Mouse (Mus musculus) myocyte (in vitro differentiated cells): ENCODE results near the gene Tmem182.

Experiments used
- CEBPB ChIP-seq: IDR thresholded peaks from 2 replicates; pipeline ENCODE4 v1.6.1; 2011; ENCODE audit warnings: mild to moderate bottlenecking, moderate library complexity; ENCODE audit not compliant: poor library complexity, insufficient read depth, severe bottlenecking
- E2F4 ChIP-seq: IDR thresholded peaks from one replicate; pipeline ENCODE4 v1.6.1; 2011; ENCODE audit warnings: mild to moderate bottlenecking, control low read depth, moderate library complexity; ENCODE audit not compliant: insufficient read depth
- MAX ChIP-seq: IDR thresholded peaks from one replicate; pipeline ENCODE4 v1.6.1; 2011; ENCODE audit warnings: low read depth, mild to moderate bottlenecking, control low read depth
- MYOD1 ChIP-seq, 3 experiments: IDR thresholded peaks; one replicate each; pipeline ENCODE4 v1.6.1; 2011; ENCODE audit warnings: control low read depth in 2 of 3, low read depth in 2 of 3, mild to moderate bottlenecking in 2 of 3, moderate library complexity in 1 of 3; ENCODE audit not compliant: insufficient read length in 2 of 3, control insufficient read depth in 1 of 3
- MYOG ChIP-seq, 3 experiments: IDR thresholded peaks; one replicate each; pipeline ENCODE4 v1.6.1; 2011; ENCODE audit warnings: control low read depth in 2 of 3, low read depth in 2 of 3, mild to moderate bottlenecking in 2 of 3; ENCODE audit not compliant: insufficient read length in 2 of 3, control insufficient read depth in 1 of 3, insufficient read depth in 1 of 3
- POLR2A ChIP-seq: IDR thresholded peaks from one replicate; pipeline ENCODE4 v1.6.1; 2011; ENCODE audit warnings: low read depth, mild to moderate bottlenecking, control low read depth, moderate library complexity; ENCODE audit not compliant: insufficient read length
- POLR2AphosphoS2 ChIP-seq: IDR thresholded peaks from one replicate; pipeline ENCODE4 v1.6.1; 2011; ENCODE audit warnings: low read depth, control low read depth; ENCODE audit not compliant: insufficient read length
- REST ChIP-seq: IDR thresholded peaks from one replicate; pipeline ENCODE4 v1.6.1; 2011; ENCODE audit warnings: mild to moderate bottlenecking, control low read depth, moderate library complexity; ENCODE audit not compliant: insufficient read depth, insufficient read length
- SRF ChIP-seq: IDR thresholded peaks from one replicate; pipeline ENCODE4 v1.6.1; 2011; ENCODE audit warnings: low read depth; ENCODE audit not compliant: control insufficient read depth, insufficient read length
- TCF12 ChIP-seq: IDR thresholded peaks from one replicate; pipeline ENCODE4 v1.6.1; 2011; ENCODE audit warnings: mild to moderate bottlenecking, control low read depth; ENCODE audit not compliant: poor library complexity, insufficient read depth, severe bottlenecking
- TCF3 ChIP-seq: IDR thresholded peaks from one replicate; pipeline ENCODE4 v1.6.1; 2011; ENCODE audit warnings: low read depth, control low read depth; ENCODE audit not compliant: insufficient read length
- USF1 ChIP-seq: IDR thresholded peaks from one replicate; pipeline ENCODE4 v1.6.1; 2011; ENCODE audit warnings: low read depth, mild to moderate bottlenecking, control low read depth, moderate library complexity

- TF ChIP-seq REST, result no peak
- no peak for TF ChIP-seq E2F4
- TF ChIP-seq MAX, result no peak
- TF ChIP-seq TCF12, result no peak
- TF ChIP-seq POLR2A, result no peak
- TF ChIP-seq USF1, result no peak
- no peak for TF ChIP-seq POLR2AphosphoS2
- TF ChIP-seq CEBPB, result no peak
- TF ChIP-seq MYOD1 (IDR thresholded peaks at IDR 0.05; ENCODE audit: control insufficient read depth in 1 of 3, insufficient read length in 2 of 3, low read depth in 2 of 3), result peak in 1 of 3 experiments; percentile 16
- no peak for TF ChIP-seq MYOG (IDR thresholded peaks at IDR 0.05; ENCODE audit: control insufficient read depth in 1 of 3, insufficient read depth in 1 of 3, insufficient read length in 2 of 3, low read depth in 2 of 3)
- TF ChIP-seq TCF3, result no peak
- TF ChIP-seq SRF, result no peak
Measured at GRCm38 (mm10) chr1:40874456-40875375, 69.3 kb downstream of the Tmem182 start.
